Mouse (Mus musculus): ENCODE measurements around the gene Mon2.

GRCm38 (mm10) chr10:123101303-123101702 lies 25.0 kb upstream of the Mon2 start:
- TF ChIP-seq CTCF (IDR thresholded peaks at IDR 0.05; ENCODE audit: extremely low read depth, insufficient read depth, insufficient read length, insufficient replicate concordance) = no peak
- TF ChIP-seq POLR2A (IDR thresholded peaks at IDR 0.05; ENCODE audit: low read depth, low read length) = no peak
